Mouse (Mus musculus): ENCODE measurements around the gene Sars2. TPM values are rescaled to one million over a fixed set of nuclear protein-coding genes. Genes with fewer than 3 reads are reported as not detected.

Sars2 gene
- polyA plus RNA-seq, 2 experiments from 2014 or later, result 8.9 to 13.0 TPM

GRCm38 (mm10) chr7:28780067-28780658 is 38.4 kb downstream of the Sars2 start:
- peak; percentile 21 for ATAC-seq

- peak; percentile 55 for ATAC-seq
Observed at GRCm38 (mm10) chr7:28780857-28781256, 39.1 kb downstream of the Sars2 start.

GRCm38 (mm10) chr7:28781261-28781663 is 39.5 kb downstream of the Sars2 start:
- ATAC-seq, result peak; percentile 92

- no peak for ATAC-seq
Observed at GRCm38 (mm10) chr7:28785161-28785560, 43.4 kb downstream of the Sars2 start.

- ATAC-seq, result no peak
Observed at GRCm38 (mm10) chr7:28787884-28788283, 46.1 kb downstream of the Sars2 start.

GRCm38 (mm10) chr7:28788307-28789195 is 46.8 kb downstream of the Sars2 start, which contains the start of gene Rinl:
Gene Rinl, plus strand, starts transcription at chr7:28788969.
- ATAC-seq, result peak; percentile 71

- no peak for ATAC-seq
Observed at GRCm38 (mm10) chr7:28789235-28789634, 47.4 kb downstream of the Sars2 start.

- no peak for ATAC-seq
Observed at GRCm38 (mm10) chr7:28790066-28790806, 48.4 kb downstream of the Sars2 start.

GRCm38 (mm10) chr7:28791706-28792105 is 49.9 kb downstream of the Sars2 start:
- ATAC-seq, result no peak

GRCm38 (mm10) chr7:28792391-28793185 is 50.8 kb downstream of the Sars2 start:
- ATAC-seq, result peak; percentile 77

GRCm38 (mm10) chr7:28793834-28794233 is 52.0 kb downstream of the Sars2 start:
- ATAC-seq, result no peak

GRCm38 (mm10) chr7:28794496-28794895 is 52.7 kb downstream of the Sars2 start:
- ATAC-seq, result no peak

- peak; percentile 8 for ATAC-seq
Observed at GRCm38 (mm10) chr7:28795832-28796231, 54.0 kb downstream of the Sars2 start.

- peak; percentile 21 for ATAC-seq
Observed at GRCm38 (mm10) chr7:28796562-28796975, 54.8 kb downstream of the Sars2 start.

- ATAC-seq, result peak; percentile 56
Observed at GRCm38 (mm10) chr7:28799994-28800393, 58.2 kb downstream of the Sars2 start.

- no peak for ATAC-seq
Observed at GRCm38 (mm10) chr7:28801451-28801850, 59.7 kb downstream of the Sars2 start.

- ATAC-seq, result no peak
Observed at GRCm38 (mm10) chr7:28801901-28802670, 60.3 kb downstream of the Sars2 start.

- ATAC-seq, result no peak
Observed at GRCm38 (mm10) chr7:28802846-28803588, 61.2 kb downstream of the Sars2 start.
